Mouse (Mus musculus): ENCODE data around the gene Caly. TPM values are rescaled to one million over a fixed set of nuclear protein-coding genes. Genes with fewer than 3 reads are reported as not detected.

Caly gene
- polyA plus RNA-seq, 1 experiment from 2014 or later = 1.2 TPM

Other genes starting within 250 kb of the Caly start
- gene Adgra1, start 248.4 kb downstream of the Caly start, polyA plus RNA-seq (2016; fragmentation: Nextera tagmentation; extraction: Ambion mirVana) = not detected in 2 replicates
- not detected in 2 replicates for gene Kndc1, start 187.9 kb downstream of the Caly start, polyA plus RNA-seq (2016; fragmentation: Nextera tagmentation; extraction: Ambion mirVana)
- 0.38 and 0.64 TPM in 2 replicates for gene Utf1, start 138.8 kb downstream of the Caly start, polyA plus RNA-seq (2016; fragmentation: Nextera tagmentation; extraction: Ambion mirVana)
- gene 6430531B16Rik, start 103.8 kb downstream of the Caly start, polyA plus RNA-seq (2016; fragmentation: Nextera tagmentation; extraction: Ambion mirVana) = 0.39 and 0.85 TPM in 2 replicates
- gene Adam8, start 90.0 kb downstream of the Caly start, polyA plus RNA-seq (2016; fragmentation: Nextera tagmentation; extraction: Ambion mirVana) = 2.2 TPM in 2 replicates
- 38.8 and 40.7 TPM in 2 replicates for gene Zfp511, start 46.2 kb downstream of the Caly start, polyA plus RNA-seq (2016; fragmentation: Nextera tagmentation; extraction: Ambion mirVana)
- 81.6 and 87.8 TPM in 2 replicates for gene Tubgcp2, start 45.9 kb downstream of the Caly start, polyA plus RNA-seq (2016; fragmentation: Nextera tagmentation; extraction: Ambion mirVana)
- not detected in 2 replicates for gene Msx3, start 33.5 kb downstream of the Caly start, polyA plus RNA-seq (2016; fragmentation: Nextera tagmentation; extraction: Ambion mirVana)
- gene Prap1, start 10.8 kb upstream of the Caly start, polyA plus RNA-seq (2016; fragmentation: Nextera tagmentation; extraction: Ambion mirVana) = not detected in 2 replicates
- 8.7 and 13.9 TPM in 2 replicates for gene Fuom, start 19.9 kb upstream of the Caly start, polyA plus RNA-seq (2016; fragmentation: Nextera tagmentation; extraction: Ambion mirVana)
- 19.2 and 23.7 TPM in 2 replicates for gene Paox, start 33.3 kb upstream of the Caly start, polyA plus RNA-seq (2016; fragmentation: Nextera tagmentation; extraction: Ambion mirVana)
- 174 and 178 TPM in 2 replicates for gene Echs1, start 33.9 kb upstream of the Caly start, polyA plus RNA-seq (2016; fragmentation: Nextera tagmentation; extraction: Ambion mirVana)
- gene Mtg1, start 55.0 kb upstream of the Caly start, polyA plus RNA-seq (2016; fragmentation: Nextera tagmentation; extraction: Ambion mirVana) = 29.5 and 31.9 TPM in 2 replicates
- not detected in 2 replicates for gene Sprn, start 72.3 kb upstream of the Caly start, polyA plus RNA-seq (2016; fragmentation: Nextera tagmentation; extraction: Ambion mirVana)
- not detected in 2 replicates for gene Olfr522, start 82.2 kb upstream of the Caly start, polyA plus RNA-seq (2016; fragmentation: Nextera tagmentation; extraction: Ambion mirVana)
- gene Olfr523, start 90.7 kb upstream of the Caly start, polyA plus RNA-seq (2016; fragmentation: Nextera tagmentation; extraction: Ambion mirVana) = not detected in 2 replicates
- gene Olfr524, start 123.4 kb upstream of the Caly start, polyA plus RNA-seq (2016; fragmentation: Nextera tagmentation; extraction: Ambion mirVana) = not detected in 2 replicates
- gene Cd163l1, start 135.7 kb upstream of the Caly start, polyA plus RNA-seq (2016; fragmentation: Nextera tagmentation; extraction: Ambion mirVana) = 0.04 TPM in 1 of 2 replicates, not detected in the other
- gene 5830411N06Rik, start 164.7 kb upstream of the Caly start, polyA plus RNA-seq (2016; fragmentation: Nextera tagmentation; extraction: Ambion mirVana) = not detected in 2 replicates
- not detected in 2 replicates for gene Olfr525, start 238.3 kb upstream of the Caly start, polyA plus RNA-seq (2016; fragmentation: Nextera tagmentation; extraction: Ambion mirVana)

Measured in limb, embryonic 10.5 days (tissue).